Comparison of ENCODE assay signal across 8 mouse cellular contexts in the genomic region with DNA sequence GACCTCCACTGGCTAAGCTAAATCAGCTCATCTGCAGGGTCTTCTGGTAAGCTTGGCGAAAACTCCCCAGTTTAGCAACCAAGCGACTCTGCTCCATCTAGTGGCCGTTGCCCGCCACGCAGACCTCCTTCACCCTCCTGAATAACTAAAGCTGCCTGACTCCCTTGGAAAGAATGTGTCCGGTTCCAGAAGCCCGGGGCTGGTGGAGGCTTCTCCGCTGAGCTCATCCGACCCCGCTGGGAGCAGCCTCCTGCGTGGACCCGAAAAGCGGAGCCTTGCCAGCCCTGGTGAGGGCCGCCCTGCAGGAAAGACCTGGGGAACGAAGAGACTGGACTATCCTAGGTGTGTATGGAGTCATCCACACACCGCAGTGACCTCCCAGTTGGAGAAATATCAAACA.
DNase-seq lines count a peak whose midpoint lies in the region; ATAC-seq and TF ChIP-seq lines count a peak whose summit lies in the region.

No protein-coding gene starts in this region.

- no peak for TF ChIP-seq EP300 in CH12.LX (IDR thresholded peaks at IDR 0.05; ENCODE audit: low read length)
- no peak for TF ChIP-seq EP300 in heart, postnatal 0 days (IDR thresholded peaks at IDR 0.05; ENCODE audit: low read depth)
- TF ChIP-seq EP300 in liver, postnatal 0 days (IDR thresholded peaks at IDR 0.05; ENCODE audit: low read depth): no peak

- peak overlapping the region in 2 of 3 experiments; percentile 32 to 44 for H3K4me3 ChIP-seq in CH12.LX (replicated peaks in 1 of 3; ENCODE audit: low read depth in 2 of 3, low read length in 2 of 3, poor library complexity in 1 of 3)
- peak overlapping the region; percentile 45 for H3K4me3 ChIP-seq in forebrain, embryonic 10.5 days
- 0 out of 2 replicates have a peak overlapping the region, but pooled peaks have one; percentile 3 for H3K4me3 ChIP-seq in heart, postnatal 0 days (ENCODE audit: low read depth, low read length)
- peak overlapping the region; percentile 17; the same call in 1 of the 2 replicates for H3K4me3 ChIP-seq in liver, postnatal 0 days (ENCODE audit: low read depth, low read length)
- peak overlapping the region; percentile 36 for H3K4me3 ChIP-seq in neural tube, embryonic 15.5 days (replicated peaks)

- peak overlapping the region; percentile 39 for H3K9ac ChIP-seq in CH12.LX (ENCODE audit: insufficient read depth, low read depth)
- 0 out of 2 replicates have a peak overlapping the region, but pooled peaks have one; percentile 1 for H3K9ac ChIP-seq in heart, postnatal 0 days (replicated peaks; ENCODE audit: low read depth, low read length)
- H3K9ac ChIP-seq in liver, postnatal 0 days (replicated peaks): peak overlapping the region; percentile 36; the same call in 1 of the 2 replicates
- H3K9ac ChIP-seq in neural tube, embryonic 15.5 days (replicated peaks): peak overlapping the region; percentile 47

- 4% methylated on average over 16 of the region's 16 CpGs for WGBS in forebrain, embryonic 10.5 days
- 4% methylated on average over 16 of the region's 16 CpGs for WGBS in heart, postnatal 0 days
- WGBS in liver, postnatal 0 days (ENCODE audit: insufficient replicate concordance): 4% methylated on average over 16 of the region's 16 CpGs
- 3% methylated on average over 16 of the region's 16 CpGs for WGBS in neural tube, embryonic 15.5 days

- peak; percentile 70 for ATAC-seq in heart, postnatal 0 days (ENCODE audit: insufficient read depth, low read depth)
- ATAC-seq in liver, postnatal 0 days: peak; percentile 73
- ATAC-seq in neural tube, embryonic 15.5 days (ENCODE audit: low FRiP score): peak; percentile 91

- no peaks in the 10 kb centered on the region for H3K9me3 ChIP-seq in CH12.LX (replicated peaks; ENCODE audit: low read length)
- no peaks in the 10 kb centered on the region for H3K9me3 ChIP-seq in forebrain, embryonic 10.5 days
- no peaks in the 10 kb centered on the region for H3K9me3 ChIP-seq in heart, postnatal 0 days (replicated peaks; ENCODE audit: control insufficient read depth, low read length)
- no peaks in the 10 kb centered on the region for H3K9me3 ChIP-seq in liver, postnatal 0 days (ENCODE audit: low read length)
- H3K9me3 ChIP-seq in neural tube, embryonic 15.5 days (replicated peaks): no peaks in the 10 kb centered on the region

- peaks cover 0 to 9% of the 10 kb centered on the region in 2 experiments for H3K36me3 ChIP-seq in CH12.LX (replicated peaks in 1 of 2; ENCODE audit: control insufficient read depth in 1 of 2, insufficient read depth in 1 of 2, low read length in 1 of 2)
- H3K36me3 ChIP-seq in forebrain, embryonic 10.5 days (replicated peaks): peaks cover 5% of the 10 kb centered on the region; the same call in 1 of the 2 replicates
- H3K36me3 ChIP-seq in heart, postnatal 0 days (replicated peaks; ENCODE audit: control insufficient read depth, insufficient read depth, low read length): peaks cover 22% of the 10 kb centered on the region
- 0 out of 2 replicates have a peak, but pooled peaks cover under 1% of the 10 kb centered on the region for H3K36me3 ChIP-seq in liver, postnatal 0 days (replicated peaks; ENCODE audit: insufficient read depth, low read length)
- H3K36me3 ChIP-seq in neural tube, embryonic 15.5 days: no peaks in the 10 kb centered on the region

- no peaks in the 10 kb centered on the region for H3K27me3 ChIP-seq in CH12.LX (replicated peaks)
- H3K27me3 ChIP-seq in forebrain, embryonic 10.5 days (ENCODE audit: poor library complexity, severe bottlenecking): no peaks in the 10 kb centered on the region
- no peaks in the 10 kb centered on the region for H3K27me3 ChIP-seq in heart, postnatal 0 days (ENCODE audit: control insufficient read depth, insufficient read depth, low read length)
- no peaks in the 10 kb centered on the region for H3K27me3 ChIP-seq in liver, postnatal 0 days (ENCODE audit: insufficient read depth, low read length)
- H3K27me3 ChIP-seq in neural tube, embryonic 15.5 days (replicated peaks): no peaks in the 10 kb centered on the region

- dilution Hi-C loops in CH12.LX (cut with MboI; ENCODE audit: extremely low pct_ligation_motif_present, extremely low pct_unique_long_range_greater_than_20kb, low sequenced_read_pairs): no loop called here

- in situ Hi-C loops in CH12.LX (cut with MboI; ENCODE audit: low pct_ligation_motif_present, low pct_unique_long_range_greater_than_20kb, low sequenced_read_pairs): loop anchor here (5.0 kb wide), 1 partner anchor 204 kb away; a partner anchor contains a TSS

- peak; percentile 72 for TF ChIP-seq RAD21 in CH12.LX (IDR thresholded peaks at IDR 0.05; ENCODE audit: low read depth, low read length)

- no peak for TF ChIP-seq POLR2A in CH12.LX (IDR thresholded peaks at IDR 0.05; ENCODE audit: low read depth, low read length)

- no peaks in the 10 kb centered on the region for H3K79me2 ChIP-seq in CH12.LX (replicated peaks; ENCODE audit: control insufficient read depth, extremely low read depth, insufficient read depth, poor library complexity, severe bottlenecking)

- H3K4me1 ChIP-seq in CH12.LX (ENCODE audit: control insufficient read depth in 1 of 2, insufficient read depth in 2 of 2): peaks cover 7 to 61% of the 10 kb centered on the region in 2 experiments
- H3K4me1 ChIP-seq in forebrain, embryonic 10.5 days: peaks cover 19% of the 10 kb centered on the region
- peaks cover 35% of the 10 kb centered on the region for H3K4me1 ChIP-seq in heart, postnatal 0 days (ENCODE audit: control insufficient read depth, insufficient read depth)
- H3K4me1 ChIP-seq in liver, postnatal 0 days (ENCODE audit: insufficient read depth): peaks cover 7% of the 10 kb centered on the region; the same call in 1 of the 2 replicates
- peaks cover 16% of the 10 kb centered on the region for H3K4me1 ChIP-seq in neural tube, embryonic 15.5 days

- H3K27ac ChIP-seq in CH12.LX (ENCODE audit: insufficient read depth, low read depth): peak overlapping the region; percentile 11; the same call in 1 of the 2 replicates
- peak overlapping the region; percentile 78 for H3K27ac ChIP-seq in forebrain, embryonic 10.5 days
- H3K27ac ChIP-seq in heart, postnatal 0 days (ENCODE audit: low read depth): peak overlapping the region; percentile 89
- no peak overlapping the region for H3K27ac ChIP-seq in liver, postnatal 0 days (ENCODE audit: low read depth)
- H3K27ac ChIP-seq in neural tube, embryonic 15.5 days (replicated peaks): no peak overlapping the region

- H3K4me2 ChIP-seq in CH12.LX (ENCODE audit: insufficient read depth, low read depth, poor library complexity, severe bottlenecking): peak overlapping the region; percentile 96
- peak overlapping the region; percentile 52 for H3K4me2 ChIP-seq in heart, postnatal 0 days (ENCODE audit: low read depth, low read length)
- peak overlapping the region; percentile 71 for H3K4me2 ChIP-seq in liver, postnatal 0 days (ENCODE audit: low read depth, low read length)
- H3K4me2 ChIP-seq in neural tube, embryonic 15.5 days: peak overlapping the region; percentile 81

- DNase-seq in CH12.LX (ENCODE audit: extremely low read depth): peak; percentile 91
- peak; percentile 57 for DNase-seq in c-Kit-positive CD71-negative TER-119-negative erythroid progenitor cells, embryonic 14.5 days (ENCODE audit: low read depth)
- peak; percentile 84 for DNase-seq in forebrain, embryonic 10.5 days (ENCODE audit: extremely low spot score, low spot score)
- DNase-seq in heart, postnatal 0 days (ENCODE audit: low spot score): peak; percentile 93
- peak; percentile 90 to 93 for DNase-seq in kidney, postnatal 4 days
- DNase-seq in liver, postnatal 0 days: peak; percentile 80
- DNase-seq in testis, postnatal 10 days (ENCODE audit: low spot score): peak; percentile 81

- TF ChIP-seq CTCF in CH12.LX (conservative IDR thresholded peaks at IDR 0.05 in 1 of 2, IDR thresholded peaks at IDR 0.05 in 1 of 2; ENCODE audit: low read depth in 2 of 2, low read length in 2 of 2): peak; percentile 34 to 90; a peak in 2 of 4 replicates
- TF ChIP-seq CTCF in heart, postnatal 0 days (IDR thresholded peaks at IDR 0.05; ENCODE audit: low read depth): peak; percentile 85
- peak; percentile 83 for TF ChIP-seq CTCF in liver, postnatal 0 days (IDR thresholded peaks at IDR 0.05; ENCODE audit: low read depth)

TF ChIP-seq in CH12.LX, 34 proteins besides CTCF, POLR2A, EP300 and RAD21:
- peak; percentile 48; the same call in 1 of the 2 replicates for TF ChIP-seq TCF12 (IDR thresholded peaks at IDR 0.05; ENCODE audit: low read depth, low read length)
- TF ChIP-seq ZC3H11A (IDR thresholded peaks at IDR 0.05; ENCODE audit: low read depth, low read length): 0 out of 2 replicates have a peak, but pooled peaks have one; percentile 8
- TF ChIP-seq MYC (IDR thresholded peaks at IDR 0.05; ENCODE audit: low read depth, low read length): no peak
- TF ChIP-seq SMC3 (IDR thresholded peaks at IDR 0.05; ENCODE audit: low read depth, low read length): peak; percentile 82

Comparison
In these comparisons a context has a peak if more than half of its experiments do, and no peak if none do; other contexts are left out.
1. H3K27ac ChIP-seq: peak in CH12.LX (single experiment), forebrain, embryonic 10.5 days (single experiment) and heart, postnatal 0 days (single experiment); none in liver, postnatal 0 days (single experiment) and neural tube, embryonic 15.5 days (single experiment).
2. Peak in every context shown above with its lines, with median percentiles within 50 percentile points of each other: DNase-seq, H3K4me2 ChIP-seq, H3K4me3 ChIP-seq, H3K9ac ChIP-seq, CTCF ChIP-seq and ATAC-seq.